Mouse (Mus musculus): ENCODE results near the gene Ppp1r14d.
A peak's percentile ranks its signal among the peaks of the same experiment; 100 is the strongest.

The Ppp1r14d gene

GRCm38 (mm10) chr2:119229775-119230704, at the start of gene Ppp1r14d:
Ppp1r14d (minus strand) TSS chr2:119229906.
- no peak for DNase-seq (ENCODE audit: low spot score in 2 of 2)

- DNase-seq (ENCODE audit: low spot score in 2 of 2): no peak
Measured at GRCm38 (mm10) chr2:119277810-119278209, 48.1 kb upstream of the Ppp1r14d start.

- no peak for DNase-seq (ENCODE audit: low spot score in 2 of 2)
Measured at GRCm38 (mm10) chr2:119276926-119277325, 47.2 kb upstream of the Ppp1r14d start.

- no peak for DNase-seq (ENCODE audit: low spot score in 2 of 2)
Measured at GRCm38 (mm10) chr2:119274126-119274525, 44.4 kb upstream of the Ppp1r14d start.

- DNase-seq (ENCODE audit: low spot score in 2 of 2): peak in 1 of 2 experiments; percentile 69
Measured at GRCm38 (mm10) chr2:119270643-119271331, 41.1 kb upstream of the Ppp1r14d start, which contains the start of gene Rhov. Rhov (minus strand) TSS chr2:119271272.

- DNase-seq (ENCODE audit: low spot score in 2 of 2): no peak
Measured at GRCm38 (mm10) chr2:119270286-119270642, 40.6 kb upstream of the Ppp1r14d start.

- no peak for DNase-seq (ENCODE audit: low spot score in 2 of 2)
Measured at GRCm38 (mm10) chr2:119263813-119264212, 34.1 kb upstream of the Ppp1r14d start.

- DNase-seq (ENCODE audit: low spot score in 2 of 2): no peak
Measured at GRCm38 (mm10) chr2:119262978-119263377, 33.3 kb upstream of the Ppp1r14d start.

GRCm38 (mm10) chr2:119261326-119261725, 31.6 kb upstream of the Ppp1r14d start:
- no peak for DNase-seq (ENCODE audit: low spot score in 2 of 2)

- no peak for DNase-seq (ENCODE audit: low spot score in 2 of 2)
Measured at GRCm38 (mm10) chr2:119260518-119260917, 30.8 kb upstream of the Ppp1r14d start.

- no peak for DNase-seq (ENCODE audit: low spot score in 2 of 2)
Measured at GRCm38 (mm10) chr2:119254976-119255375, 25.3 kb upstream of the Ppp1r14d start.

- DNase-seq (ENCODE audit: low spot score in 2 of 2): peak; percentile 42 to 80
Measured at GRCm38 (mm10) chr2:119250826-119251478, 21.2 kb upstream of the Ppp1r14d start.

- no peak for DNase-seq (ENCODE audit: low spot score in 2 of 2)
Measured at GRCm38 (mm10) chr2:119250377-119250776, 20.7 kb upstream of the Ppp1r14d start.

- no peak for DNase-seq (ENCODE audit: low spot score in 2 of 2)
Measured at GRCm38 (mm10) chr2:119249592-119250061, 19.9 kb upstream of the Ppp1r14d start.

- peak in 1 of 2 experiments; percentile 53 for DNase-seq (ENCODE audit: low spot score in 2 of 2)
Measured at GRCm38 (mm10) chr2:119247904-119248303, 18.2 kb upstream of the Ppp1r14d start.

- no peak for DNase-seq (ENCODE audit: low spot score in 2 of 2)
Measured at GRCm38 (mm10) chr2:119245246-119245645, 15.5 kb upstream of the Ppp1r14d start.

GRCm38 (mm10) chr2:119242548-119242947, 12.8 kb upstream of the Ppp1r14d start:
- no peak for DNase-seq (ENCODE audit: low spot score in 2 of 2)

GRCm38 (mm10) chr2:119240819-119241186, 11.1 kb upstream of the Ppp1r14d start:
- DNase-seq (ENCODE audit: low spot score in 2 of 2): no peak

GRCm38 (mm10) chr2:119240075-119240818, 10.5 kb upstream of the Ppp1r14d start:
- no peak for DNase-seq (ENCODE audit: low spot score in 2 of 2)

GRCm38 (mm10) chr2:119238671-119239070, 9.0 kb upstream of the Ppp1r14d start:
- DNase-seq (ENCODE audit: low spot score in 2 of 2): no peak

- DNase-seq (ENCODE audit: low spot score in 2 of 2): no peak
Measured at GRCm38 (mm10) chr2:119237871-119238220, 8.1 kb upstream of the Ppp1r14d start.
